Mouse (Mus musculus): ENCODE measurements at regions not wholly inside any gene's neighbourhood (a gene's known extent, or its start where the extent isn't known, plus 50 kb on each side); places are given as distances from the start of the nearest gene placed in this dataset.
A peak's percentile ranks its signal among the peaks of the same experiment; 100 is the strongest.

GRCm38 (mm10) chr12:29141855-29142254 lies 386.3 kb upstream of the Myt1l start:
- Histone ChIP-seq H3K4me2 (ENCODE audit: low read depth, low read length, severe bottlenecking) (no peak overlapping the region), H3K36me3 (ENCODE audit: control insufficient read depth, insufficient read depth, low read length) (no peaks in the 10 kb centered on the region), H3K27ac (ENCODE audit: low read depth, low read length) (no peak overlapping the region), H3K4me1 (replicated peaks; ENCODE audit: control insufficient read depth, insufficient read depth, low read length) (no peaks in the 10 kb centered on the region), H3K9me3 (ENCODE audit: control insufficient read depth, low read length) (no peaks in the 10 kb centered on the region), H3K4me3 (ENCODE audit: low read depth, low read length) (no peak overlapping the region), H3K9ac (ENCODE audit: low read length) (no peak overlapping the region), H3K27me3 (ENCODE audit: control insufficient read depth, insufficient read depth, low read length) (no peaks in the 10 kb centered on the region)
- 92% methylated on average over 8 of the region's 8 CpGs for WGBS
- ATAC-seq (replicated peaks; ENCODE audit: low FRiP score) (no peak), DNase-seq (ENCODE audit: low spot score) (peak; percentile 11)

GRCm38 (mm10) chr12:29143297-29143696 lies 384.9 kb upstream of the Myt1l start:
- no peak overlapping the region for H3K4me2 ChIP-seq (ENCODE audit: low read depth, low read length, severe bottlenecking)
- H3K27me3 ChIP-seq (ENCODE audit: control insufficient read depth, insufficient read depth, low read length), result no peaks in the 10 kb centered on the region
- no peaks in the 10 kb centered on the region for H3K9me3 ChIP-seq (ENCODE audit: control insufficient read depth, low read length)
- no peak for DNase-seq (ENCODE audit: low spot score)
- no peak overlapping the region for H3K4me3 ChIP-seq (ENCODE audit: low read depth, low read length)
- no peak overlapping the region for H3K9ac ChIP-seq (ENCODE audit: low read length)
- H3K4me1 ChIP-seq (replicated peaks; ENCODE audit: control insufficient read depth, insufficient read depth, low read length), result no peaks in the 10 kb centered on the region
- no peak for ATAC-seq (replicated peaks; ENCODE audit: low FRiP score)
- 70% methylated on average over 8 of the region's 8 CpGs for whole genome bisulfite sequencing
- H3K27ac ChIP-seq (ENCODE audit: low read depth, low read length), result no peak overlapping the region
- H3K36me3 ChIP-seq (ENCODE audit: control insufficient read depth, insufficient read depth, low read length), result no peaks in the 10 kb centered on the region

- H3K4me1 ChIP-seq (replicated peaks; ENCODE audit: control insufficient read depth, insufficient read depth, low read length), result no peaks in the 10 kb centered on the region
- DNase-seq (ENCODE audit: low spot score), result no peak
- no peak for ATAC-seq (replicated peaks; ENCODE audit: low FRiP score)
- no peaks in the 10 kb centered on the region for H3K27me3 ChIP-seq (ENCODE audit: control insufficient read depth, insufficient read depth, low read length)
- H3K9ac ChIP-seq (ENCODE audit: low read length), result no peak overlapping the region
- 76% methylated on average over 1 of the region's 1 CpGs for WGBS
- no peak overlapping the region for H3K27ac ChIP-seq (ENCODE audit: low read depth, low read length)
- H3K9me3 ChIP-seq (ENCODE audit: control insufficient read depth, low read length), result no peaks in the 10 kb centered on the region
- H3K4me3 ChIP-seq (ENCODE audit: low read depth, low read length), result no peak overlapping the region
- H3K36me3 ChIP-seq (ENCODE audit: control insufficient read depth, insufficient read depth, low read length), result no peaks in the 10 kb centered on the region
- H3K4me2 ChIP-seq (ENCODE audit: low read depth, low read length, severe bottlenecking), result no peak overlapping the region
Observed at GRCm38 (mm10) chr12:29160920-29161319, 367.3 kb upstream of the Myt1l start.

- Histone ChIP-seq H3K4me3 (ENCODE audit: low read depth, low read length) (no peak overlapping the region), H3K27ac (ENCODE audit: low read depth, low read length) (no peak overlapping the region), H3K36me3 (ENCODE audit: control insufficient read depth, insufficient read depth, low read length) (no peaks in the 10 kb centered on the region), H3K27me3 (ENCODE audit: control insufficient read depth, insufficient read depth, low read length) (no peaks in the 10 kb centered on the region), H3K4me2 (ENCODE audit: low read depth, low read length, severe bottlenecking) (no peak overlapping the region), H3K9ac (ENCODE audit: low read length) (no peak overlapping the region), H3K4me1 (replicated peaks; ENCODE audit: control insufficient read depth, insufficient read depth, low read length) (no peaks in the 10 kb centered on the region), H3K9me3 (ENCODE audit: control insufficient read depth, low read length) (no peaks in the 10 kb centered on the region)
- no peak for DNase-seq (ENCODE audit: low spot score)
- no peak for ATAC-seq (replicated peaks; ENCODE audit: low FRiP score)
- 16% methylated on average over 2 of the region's 2 CpGs for WGBS
Observed at GRCm38 (mm10) chr12:29161546-29161945, 366.6 kb upstream of the Myt1l start.

- H3K9me3 ChIP-seq (ENCODE audit: control insufficient read depth, low read length), result no peaks in the 10 kb centered on the region
- H3K27me3 ChIP-seq (ENCODE audit: control insufficient read depth, insufficient read depth, low read length), result no peaks in the 10 kb centered on the region
- H3K9ac ChIP-seq (ENCODE audit: low read length), result no peak overlapping the region
- no peaks in the 10 kb centered on the region for H3K36me3 ChIP-seq (ENCODE audit: control insufficient read depth, insufficient read depth, low read length)
- H3K4me2 ChIP-seq (ENCODE audit: low read depth, low read length, severe bottlenecking), result no peak overlapping the region
- DNase-seq (ENCODE audit: low spot score), result no peak
- ATAC-seq (replicated peaks; ENCODE audit: low FRiP score), result no peak
- WGBS, result 63% methylated on average over 2 of the region's 2 CpGs
- no peak overlapping the region for H3K27ac ChIP-seq (ENCODE audit: low read depth, low read length)
- H3K4me3 ChIP-seq (ENCODE audit: low read depth, low read length), result no peak overlapping the region
- H3K4me1 ChIP-seq (replicated peaks; ENCODE audit: control insufficient read depth, insufficient read depth, low read length), result no peaks in the 10 kb centered on the region
Observed at GRCm38 (mm10) chr12:29164701-29165100, 363.5 kb upstream of the Myt1l start.

- WGBS, result 63% methylated on average over 2 of the region's 2 CpGs
- Histone ChIP-seq H3K4me2 (ENCODE audit: low read depth, low read length, severe bottlenecking) (no peak overlapping the region), H3K36me3 (ENCODE audit: control insufficient read depth, insufficient read depth, low read length) (no peaks in the 10 kb centered on the region), H3K27ac (ENCODE audit: low read depth, low read length) (no peak overlapping the region), H3K4me3 (ENCODE audit: low read depth, low read length) (no peak overlapping the region), H3K4me1 (replicated peaks; ENCODE audit: control insufficient read depth, insufficient read depth, low read length) (no peaks in the 10 kb centered on the region), H3K9me3 (ENCODE audit: control insufficient read depth, low read length) (no peaks in the 10 kb centered on the region), H3K9ac (ENCODE audit: low read length) (no peak overlapping the region), H3K27me3 (ENCODE audit: control insufficient read depth, insufficient read depth, low read length) (no peaks in the 10 kb centered on the region)
- DNase-seq (ENCODE audit: low spot score) (no peak), ATAC-seq (replicated peaks; ENCODE audit: low FRiP score) (no peak)
Observed at GRCm38 (mm10) chr12:29166316-29166715, 361.9 kb upstream of the Myt1l start.

GRCm38 (mm10) chr12:29167922-29168321 lies 360.3 kb upstream of the Myt1l start:
- no peak overlapping the region for H3K4me2 ChIP-seq (ENCODE audit: low read depth, low read length, severe bottlenecking)
- no peaks in the 10 kb centered on the region for H3K4me1 ChIP-seq (replicated peaks; ENCODE audit: control insufficient read depth, insufficient read depth, low read length)
- ATAC-seq (replicated peaks; ENCODE audit: low FRiP score), result no peak
- H3K27me3 ChIP-seq (ENCODE audit: control insufficient read depth, insufficient read depth, low read length), result no peaks in the 10 kb centered on the region
- no peak overlapping the region for H3K9ac ChIP-seq (ENCODE audit: low read length)
- WGBS, result 89% methylated on average over 6 of the region's 6 CpGs
- H3K36me3 ChIP-seq (ENCODE audit: control insufficient read depth, insufficient read depth, low read length), result no peaks in the 10 kb centered on the region
- no peak for DNase-seq (ENCODE audit: low spot score)
- H3K9me3 ChIP-seq (ENCODE audit: control insufficient read depth, low read length), result no peaks in the 10 kb centered on the region
- no peak overlapping the region for H3K27ac ChIP-seq (ENCODE audit: low read depth, low read length)
- H3K4me3 ChIP-seq (ENCODE audit: low read depth, low read length), result no peak overlapping the region

- no peak overlapping the region for H3K9ac ChIP-seq (ENCODE audit: low read length)
- no peaks in the 10 kb centered on the region for H3K27me3 ChIP-seq (ENCODE audit: control insufficient read depth, insufficient read depth, low read length)
- H3K9me3 ChIP-seq (ENCODE audit: control insufficient read depth, low read length), result no peaks in the 10 kb centered on the region
- H3K4me3 ChIP-seq (ENCODE audit: low read depth, low read length), result no peak overlapping the region
- 82% methylated on average over 10 of the region's 10 CpGs for WGBS
- no peak overlapping the region for H3K4me2 ChIP-seq (ENCODE audit: low read depth, low read length, severe bottlenecking)
- DNase-seq (ENCODE audit: low spot score) (no peak), ATAC-seq (replicated peaks; ENCODE audit: low FRiP score) (no peak)
- no peak overlapping the region for H3K27ac ChIP-seq (ENCODE audit: low read depth, low read length)
- no peaks in the 10 kb centered on the region for H3K4me1 ChIP-seq (replicated peaks; ENCODE audit: control insufficient read depth, insufficient read depth, low read length)
- H3K36me3 ChIP-seq (ENCODE audit: control insufficient read depth, insufficient read depth, low read length), result no peaks in the 10 kb centered on the region
Observed at GRCm38 (mm10) chr12:29175698-29176440, 352.3 kb upstream of the Myt1l start.

GRCm38 (mm10) chr12:29177145-29177544 lies 351.0 kb upstream of the Myt1l start:
- 93% methylated on average over 12 of the region's 12 CpGs for WGBS
- H3K4me3 ChIP-seq (ENCODE audit: low read depth, low read length), result no peak overlapping the region
- H3K4me2 ChIP-seq (ENCODE audit: low read depth, low read length, severe bottlenecking), result no peak overlapping the region
- H3K27me3 ChIP-seq (ENCODE audit: control insufficient read depth, insufficient read depth, low read length), result no peaks in the 10 kb centered on the region
- no peaks in the 10 kb centered on the region for H3K4me1 ChIP-seq (replicated peaks; ENCODE audit: control insufficient read depth, insufficient read depth, low read length)
- no peaks in the 10 kb centered on the region for H3K9me3 ChIP-seq (ENCODE audit: control insufficient read depth, low read length)
- no peak overlapping the region for H3K9ac ChIP-seq (ENCODE audit: low read length)
- H3K36me3 ChIP-seq (ENCODE audit: control insufficient read depth, insufficient read depth, low read length), result no peaks in the 10 kb centered on the region
- H3K27ac ChIP-seq (ENCODE audit: low read depth, low read length), result no peak overlapping the region
- ATAC-seq (replicated peaks; ENCODE audit: low FRiP score) (no peak), DNase-seq (ENCODE audit: low spot score) (no peak)
